Comparison of ENCODE assay signal across 9 mouse cellular contexts in genomic region chr8:102784835-102785455, GRCm38 (mm10). TPM values are rescaled to one million over a fixed set of nuclear protein-coding genes. Genes with fewer than 3 reads are reported as not detected.
DNase-seq lines count a peak whose midpoint lies in the region; ATAC-seq and TF ChIP-seq lines count a peak whose summit lies in the region.
"Had no signal": no experiment of that assay in that cellular context is flagged by ENCODE, and none has a peak within 500 bp of the region (broad histone marks: within the 10 kb centered on the region; RNA-seq: fewer than 3 reads in every experiment).

No protein-coding gene starts in this region.

- no peaks in the 10 kb centered on the region for H3K9me3 ChIP-seq in limb, embryonic 11.5 days (ENCODE audit: control insufficient read depth, low read length)
- no peaks in the 10 kb centered on the region for H3K9me3 ChIP-seq in midbrain, embryonic 15.5 days

- H3K4me1 ChIP-seq in kidney, adult 2 months (ENCODE audit: control insufficient read depth, insufficient read depth, low read length) = no peaks in the 10 kb centered on the region
- 0 out of 2 replicates have a peak, but pooled peaks cover 8% of the 10 kb centered on the region for H3K4me1 ChIP-seq in limb, embryonic 11.5 days (ENCODE audit: control insufficient read depth, insufficient read depth, low read length)
- H3K4me1 ChIP-seq in midbrain, embryonic 15.5 days = peaks cover 28% of the 10 kb centered on the region

- under 1% methylated on average over 51 of the region's 55 CpGs for WGBS in kidney, adult 2 months
- 0% methylated on average over 48 of the region's 55 CpGs for WGBS in limb, embryonic 11.5 days
- 1% methylated on average over 48 of the region's 55 CpGs for WGBS in midbrain, embryonic 15.5 days

- DNase-seq in adipocyte (ENCODE audit: low spot score) = peak; percentile 40
- peak; percentile 91 for DNase-seq in embryo, embryonic 11 days
- DNase-seq in heart, adult 18-20 months = peak; percentile 57 to 64
- DNase-seq in kidney, adult 2 months = peak; percentile 51
- DNase-seq in limb, embryonic 11.5 days (ENCODE audit: low spot score) = peak; percentile 90
- peak; percentile 66 for DNase-seq in telencephalon, adult 2 months (ENCODE audit: low read depth, low spot score)
- DNase-seq in spleen, adult 12 weeks (ENCODE audit: low spot score) = no peak

- ATAC-seq in limb, embryonic 11.5 days (ENCODE audit: insufficient number of reproducible peaks, low FRiP score, low TSS enrichment, low read depth) = peak; percentile 89
- peak; percentile 77 for ATAC-seq in midbrain, embryonic 15.5 days (replicated peaks)

- TF ChIP-seq CTCF in kidney, adult 2 months (conservative IDR thresholded peaks at IDR 0.05; ENCODE audit: insufficient read depth, insufficient read length, low read depth, low read length) = no peak

- H3K27ac ChIP-seq in kidney, adult 2 months (ENCODE audit: insufficient read depth, low read depth, low read length) = peak overlapping the region; percentile 55; the same call in 1 of the 2 replicates
- H3K27ac ChIP-seq in limb, embryonic 11.5 days (replicated peaks; ENCODE audit: low read depth, low read length) = peak overlapping the region; percentile 99
- peak overlapping the region; percentile 86 for H3K27ac ChIP-seq in midbrain, embryonic 15.5 days

- H3K4me2 ChIP-seq in limb, embryonic 11.5 days (ENCODE audit: low read depth, severe bottlenecking) = peak overlapping the region; percentile 81
- H3K4me2 ChIP-seq in midbrain, embryonic 15.5 days = peak overlapping the region; percentile 87

- H3K9ac ChIP-seq in limb, embryonic 11.5 days (ENCODE audit: low read length) = peak overlapping the region; percentile 99
- H3K9ac ChIP-seq in midbrain, embryonic 15.5 days = peak overlapping the region; percentile 80

- TF ChIP-seq POLR2A in kidney, adult 2 months (IDR thresholded peaks at IDR 0.05; ENCODE audit: low read depth, low read length) = no peak

- peak overlapping the region; percentile 56 for H3K4me3 ChIP-seq in kidney, adult 2 months (ENCODE audit: insufficient read depth, low read depth, low read length)
- peak overlapping the region; percentile 94 for H3K4me3 ChIP-seq in limb, embryonic 11.5 days (ENCODE audit: low read depth, low read length)
- peak overlapping the region; percentile 67 for H3K4me3 ChIP-seq in midbrain, embryonic 15.5 days

- H3K36me3 ChIP-seq in kidney, adult 2 months (ENCODE audit: control insufficient read depth, insufficient read depth, low read length) = no peaks in the 10 kb centered on the region
- no peaks in the 10 kb centered on the region for H3K36me3 ChIP-seq in limb, embryonic 11.5 days (ENCODE audit: control insufficient read depth, insufficient read depth, low read length)
- H3K36me3 ChIP-seq in midbrain, embryonic 15.5 days (replicated peaks) = no peaks in the 10 kb centered on the region

- peaks cover 7% of the 10 kb centered on the region for H3K27me3 ChIP-seq in kidney, adult 2 months (replicated peaks; ENCODE audit: control insufficient read depth, insufficient read depth, low read length)
- H3K27me3 ChIP-seq in limb, embryonic 11.5 days (ENCODE audit: control insufficient read depth, insufficient read depth, low read length) = no peaks in the 10 kb centered on the region; the same call in 1 of the 2 replicates
- H3K27me3 ChIP-seq in midbrain, embryonic 15.5 days (replicated peaks) = peaks cover 9% of the 10 kb centered on the region

RNA-seq across cellular contexts. Expression of gene Cdh11, which starts 0.5 kb away (rescaled TPM):
- 10 to 100 TPM in 1 of 2 experiments, 1 to 10 TPM in 1; 8.2 to 12.0 TPM for total RNA-seq in heart, adult 18-20 months (2021)
- polyA plus RNA-seq in kidney, adult 2 months (2012; rRNA removed) = 12.5 and 12.6 TPM in 2 replicates
- 160 and 163 TPM in 2 replicates for polyA plus RNA-seq in limb, embryonic 11.5 days (2014; fragmentation: Nextera tagmentation; extraction: Ambion mirVana)
- polyA plus RNA-seq in midbrain, embryonic 15.5 days (2015; fragmentation: Nextera tagmentation; extraction: Ambion mirVana) = 40.7 and 42.6 TPM in 2 replicates
- total RNA-seq: common myeloid progenitor, adult 5-6 weeks had no signal
